Mouse (Mus musculus) embryonic facial prominence, embryonic 13.5 days (tissue): ENCODE measurements around the gene Slc25a10. TPM values are rescaled to one million over a fixed set of nuclear protein-coding genes. Genes with fewer than 3 reads are reported as not detected.

ENCODE experiments used
- ATAC-seq: fragments of 200-750 bp; cut with Nextera tagmentation; 2 replicates; pipeline ENCODE4 v1.8.0; 2017; ENCODE audit warnings: low read depth; ENCODE audit not compliant: insufficient number of reproducible peaks, insufficient read depth, low FRiP score, low TSS enrichment
- H3K27ac ChIP-seq: fragments of 300-500 bp; sonication (generic); 2 replicates; pipeline ENCODE4 v1.5.1; 2015; ENCODE audit warnings: moderate library complexity, mild to moderate bottlenecking, inconsistent platforms
- H3K27me3 ChIP-seq: fragments of 300-500 bp; sonication (generic); 2 replicates; pipeline ENCODE4 v1.6.1; 2015; ENCODE audit warnings: mild to moderate bottlenecking, inconsistent platforms
- H3K36me3 ChIP-seq: fragments of 300-500 bp; sonication (generic); 2 replicates; pipeline ENCODE4 v1.6.1; 2015; ENCODE audit warnings: mild to moderate bottlenecking, inconsistent platforms
- H3K4me1 ChIP-seq: fragments of 300-500 bp; sonication (generic); 2 replicates; pipeline ENCODE4 v1.6.1; 2015; ENCODE audit warnings: inconsistent platforms
- H3K4me2 ChIP-seq: fragments of 300-500 bp; sonication (generic); 2 replicates; pipeline ENCODE4 v1.6.1; 2015; ENCODE audit warnings: moderate library complexity, mild to moderate bottlenecking, inconsistent platforms
- H3K4me3 ChIP-seq: fragments of 300-500 bp; sonication (generic); 2 replicates; pipeline ENCODE4 v1.5.1; 2015; ENCODE audit warnings: mild to moderate bottlenecking, inconsistent platforms
- H3K9ac ChIP-seq: fragments of 300-500 bp; sonication (generic); 2 replicates; pipeline ENCODE4 v1.6.1; 2015; ENCODE audit warnings: mild to moderate bottlenecking, inconsistent platforms
- H3K9me3 ChIP-seq: fragments of 300-500 bp; sonication (generic); 2 replicates; pipeline ENCODE4 v1.6.1; 2016; ENCODE audit warnings: inconsistent platforms
- WGBS: fragments of 180-500 bp; shearing (Covaris S2); methylation state at CpG from one replicate; pipeline ENCODE4 v1.1.7; 2015; ENCODE audit warnings: mixed read lengths; 5-methylcytosine and 5-hydroxymethylcytosine counted together
- polyA plus RNA-seq: library from polyadenylated mRNA; unstranded; fragments of >200 nt; fragmentation: Nextera tagmentation; extraction: Ambion mirVana; gene quantifications from 2 replicates; pipeline ENCODE4 v1.2.1, GENCODE M21; 2015

Gene Slc25a10
- polyA plus RNA-seq, 1 experiment from 2014 or later: 54.3 TPM

- no peak overlapping the region for H3K27ac ChIP-seq
- H3K36me3 ChIP-seq: peaks cover 44% of the 10 kb centered on the region
- no peak overlapping the region for H3K4me3 ChIP-seq
- H3K4me2 ChIP-seq: no peak overlapping the region
- H3K4me1 ChIP-seq: peaks cover 6% of the 10 kb centered on the region; the same call in 1 of the 2 replicates
- no peaks in the 10 kb centered on the region for H3K9me3 ChIP-seq
- WGBS: 77% methylated on average over 6 of the region's 6 CpGs
- no peak for ATAC-seq
- no peaks in the 10 kb centered on the region for H3K27me3 ChIP-seq
- H3K9ac ChIP-seq: no peak overlapping the region
These were observed 8.3 kb downstream of the Slc25a10 start for GRCm38 (mm10) chr11:120499894-120500293.

- Histone ChIP-seq H3K9me3 (no peaks in the 10 kb centered on the region), H3K4me2 (no peak overlapping the region), H3K36me3 (peaks cover 40% of the 10 kb centered on the region), H3K27me3 (no peaks in the 10 kb centered on the region), H3K4me1 (peaks cover 6% of the 10 kb centered on the region; the same call in 1 of the 2 replicates), H3K27ac (no peak overlapping the region; the same call in 1 of the 2 replicates), H3K9ac (0 out of 2 replicates have a peak overlapping the region, but pooled peaks have one; percentile 36), H3K4me3 (no peak overlapping the region)
- 14% methylated on average over 3 of the region's 3 CpGs for WGBS
- no peak for ATAC-seq
These were observed 8.7 kb downstream of the Slc25a10 start for GRCm38 (mm10) chr11:120500357-120500756.

GRCm38 (mm10) chr11:120501018-120501417 is 9.4 kb downstream of the Slc25a10 start:
- Histone ChIP-seq H3K4me2 (no peak overlapping the region), H3K9ac (no peak overlapping the region), H3K9me3 (no peaks in the 10 kb centered on the region), H3K36me3 (peaks cover 33% of the 10 kb centered on the region), H3K27me3 (no peaks in the 10 kb centered on the region), H3K27ac (no peak overlapping the region), H3K4me1 (peaks cover 6% of the 10 kb centered on the region; the same call in 1 of the 2 replicates), H3K4me3 (no peak overlapping the region)
- 65% methylated on average over 6 of the region's 6 CpGs for WGBS
- ATAC-seq: no peak

GRCm38 (mm10) chr11:120501701-120502100 is 10.1 kb downstream of the Slc25a10 start:
- H3K27ac ChIP-seq: no peak overlapping the region
- ATAC-seq: no peak
- H3K4me2 ChIP-seq: no peak overlapping the region
- H3K9ac ChIP-seq: no peak overlapping the region
- peaks cover 6% of the 10 kb centered on the region; the same call in 1 of the 2 replicates for H3K4me1 ChIP-seq
- no peak overlapping the region for H3K4me3 ChIP-seq
- peaks cover 26% of the 10 kb centered on the region for H3K36me3 ChIP-seq
- 86% methylated on average over 4 of the region's 4 CpGs for WGBS
- no peaks in the 10 kb centered on the region for H3K9me3 ChIP-seq
- H3K27me3 ChIP-seq: no peaks in the 10 kb centered on the region

GRCm38 (mm10) chr11:120505661-120506060 is 14.0 kb downstream of the Slc25a10 start:
- ATAC-seq: no peak
- Histone ChIP-seq H3K27me3 (no peaks in the 10 kb centered on the region), H3K9me3 (no peaks in the 10 kb centered on the region), H3K4me2 (no peak overlapping the region), H3K36me3 (no peaks in the 10 kb centered on the region), H3K9ac (no peak overlapping the region), H3K4me1 (peaks cover 8% of the 10 kb centered on the region), H3K4me3 (no peak overlapping the region), H3K27ac (no peak overlapping the region)
- WGBS: 85% methylated on average over 3 of the region's 3 CpGs

- no peak for ATAC-seq
- WGBS: 63% methylated on average over 4 of the region's 4 CpGs
- no peak overlapping the region for H3K4me3 ChIP-seq
- peaks cover 12% of the 10 kb centered on the region for H3K4me1 ChIP-seq
- H3K27ac ChIP-seq: no peak overlapping the region
- H3K9ac ChIP-seq: no peak overlapping the region
- no peaks in the 10 kb centered on the region for H3K27me3 ChIP-seq
- no peaks in the 10 kb centered on the region for H3K36me3 ChIP-seq
- H3K9me3 ChIP-seq: no peaks in the 10 kb centered on the region
- no peak overlapping the region for H3K4me2 ChIP-seq
These were observed 15.3 kb downstream of the Slc25a10 start for GRCm38 (mm10) chr11:120506899-120507298.

GRCm38 (mm10) chr11:120507611-120508289 is 16.1 kb downstream of the Slc25a10 start:
- Histone ChIP-seq H3K27me3 (no peaks in the 10 kb centered on the region), H3K9me3 (no peaks in the 10 kb centered on the region), H3K9ac (no peak overlapping the region), H3K4me3 (no peak overlapping the region), H3K4me2 (no peak overlapping the region), H3K27ac (peak overlapping the region; percentile 52), H3K36me3 (no peaks in the 10 kb centered on the region), H3K4me1 (peaks cover 12% of the 10 kb centered on the region)
- 70% methylated on average over 13 of the region's 13 CpGs for WGBS
- no peak for ATAC-seq

- H3K4me2 ChIP-seq: no peak overlapping the region
- no peak overlapping the region for H3K4me3 ChIP-seq
- H3K27ac ChIP-seq: peak overlapping the region; percentile 52; the same call in 1 of the 2 replicates
- peaks cover 12% of the 10 kb centered on the region for H3K4me1 ChIP-seq
- no peak overlapping the region for H3K9ac ChIP-seq
- ATAC-seq: no peak
- no peaks in the 10 kb centered on the region for H3K9me3 ChIP-seq
- no peaks in the 10 kb centered on the region for H3K36me3 ChIP-seq
- WGBS: 88% methylated on average over 9 of the region's 9 CpGs
- no peaks in the 10 kb centered on the region for H3K27me3 ChIP-seq
These were observed 16.7 kb downstream of the Slc25a10 start for GRCm38 (mm10) chr11:120508290-120508870.

- no peaks in the 10 kb centered on the region for H3K36me3 ChIP-seq
- H3K27ac ChIP-seq: peak overlapping the region; percentile 69
- H3K9me3 ChIP-seq: no peaks in the 10 kb centered on the region
- no peaks in the 10 kb centered on the region for H3K27me3 ChIP-seq
- 27% methylated on average over 4 of the region's 4 CpGs for WGBS
- ATAC-seq: no peak
- peak overlapping the region; percentile 19; the same call in 1 of the 2 replicates for H3K4me3 ChIP-seq
- peak overlapping the region; percentile 54 for H3K4me2 ChIP-seq
- H3K9ac ChIP-seq: peak overlapping the region; percentile 41; the same call in 1 of the 2 replicates
- peaks cover 12% of the 10 kb centered on the region for H3K4me1 ChIP-seq
These were observed 18.3 kb downstream of the Slc25a10 start for GRCm38 (mm10) chr11:120509940-120510339.

GRCm38 (mm10) chr11:120510375-120511030 is 18.9 kb downstream of the Slc25a10 start:
- Histone ChIP-seq H3K4me1 (peaks cover 15% of the 10 kb centered on the region), H3K36me3 (no peaks in the 10 kb centered on the region), H3K4me2 (peak overlapping the region; percentile 54), H3K27ac (peak overlapping the region; percentile 69), H3K4me3 (peak overlapping the region; percentile 19), H3K9me3 (no peaks in the 10 kb centered on the region), H3K27me3 (no peaks in the 10 kb centered on the region), H3K9ac (peak overlapping the region; percentile 41; the same call in 1 of the 2 replicates)
- ATAC-seq: no peak
- 3% methylated on average over 16 of the region's 16 CpGs for WGBS

GRCm38 (mm10) chr11:120512790-120513453 is 21.3 kb downstream of the Slc25a10 start:
- H3K9me3 ChIP-seq: no peaks in the 10 kb centered on the region
- H3K9ac ChIP-seq: no peak overlapping the region
- no peaks in the 10 kb centered on the region for H3K27me3 ChIP-seq
- peaks cover 21% of the 10 kb centered on the region for H3K4me1 ChIP-seq
- no peaks in the 10 kb centered on the region for H3K36me3 ChIP-seq
- ATAC-seq: no peak
- H3K4me2 ChIP-seq: no peak overlapping the region
- H3K4me3 ChIP-seq: no peak overlapping the region
- 40% methylated on average over 6 of the region's 6 CpGs for WGBS
- no peak overlapping the region for H3K27ac ChIP-seq
